Mouse (Mus musculus) embryonic facial prominence, embryonic 12.5 days (tissue): ENCODE data around the gene Fibcd1. TPM values are rescaled to one million over a fixed set of nuclear protein-coding genes. Genes with fewer than 3 reads are reported as not detected.

Experiments
- ATAC-seq: fragments of 200-750 bp; cut with Nextera tagmentation; 2 replicates; pipeline ENCODE4 v1.8.0; 2017; ENCODE audit not compliant: insufficient number of reproducible peaks, insufficient read depth, low FRiP score, low TSS enrichment
- H3K27ac ChIP-seq: fragments of 300-500 bp; sonication (generic); 2 replicates; pipeline ENCODE4 v1.5.1; 2016; ENCODE audit warnings: mild to moderate bottlenecking
- H3K27me3 ChIP-seq: fragments of 300-500 bp; sonication (generic); 2 replicates; pipeline ENCODE4 v1.6.1; 2016; ENCODE audit warnings: mild to moderate bottlenecking, moderate library complexity
- H3K36me3 ChIP-seq: fragments of 300-500 bp; sonication (generic); 2 replicates; pipeline ENCODE4 v1.6.1; 2016; ENCODE audit warnings: mild to moderate bottlenecking
- H3K4me1 ChIP-seq: fragments of 300-500 bp; sonication (generic); 2 replicates; pipeline ENCODE4 v1.6.1; 2016
- H3K4me2 ChIP-seq: fragments of 300-500 bp; sonication (generic); replicated peaks from 2 replicates; pipeline ENCODE4 v1.6.1; 2016; ENCODE audit warnings: mild to moderate bottlenecking, moderate library complexity
- H3K4me3 ChIP-seq: fragments of 300-500 bp; sonication (generic); 2 replicates; pipeline ENCODE4 v1.5.1; 2016; ENCODE audit warnings: mild to moderate bottlenecking
- H3K9ac ChIP-seq: fragments of 300-500 bp; sonication (generic); 2 replicates; pipeline ENCODE4 v1.6.1; 2016; ENCODE audit warnings: mild to moderate bottlenecking, moderate library complexity
- H3K9me3 ChIP-seq: fragments of 300-500 bp; sonication (generic); 2 replicates; pipeline ENCODE4 v1.6.1; 2016; ENCODE audit warnings: mild to moderate bottlenecking, moderate library complexity
- WGBS: fragments of 180-500 bp; shearing (Covaris S2); methylation state at CpG from one replicate; pipeline ENCODE4 v1.1.7; 2016; 5-methylcytosine and 5-hydroxymethylcytosine counted together
- polyA plus RNA-seq: library from polyadenylated mRNA; unstranded; fragments of >200 nt; fragmentation: Nextera tagmentation; extraction: Ambion mirVana; gene quantifications from 2 replicates; pipeline ENCODE4 v1.2.1, GENCODE M21; 2016

The Fibcd1 gene
- polyA plus RNA-seq, 1 experiment from 2014 or later, result 0.52 TPM

DNA sequence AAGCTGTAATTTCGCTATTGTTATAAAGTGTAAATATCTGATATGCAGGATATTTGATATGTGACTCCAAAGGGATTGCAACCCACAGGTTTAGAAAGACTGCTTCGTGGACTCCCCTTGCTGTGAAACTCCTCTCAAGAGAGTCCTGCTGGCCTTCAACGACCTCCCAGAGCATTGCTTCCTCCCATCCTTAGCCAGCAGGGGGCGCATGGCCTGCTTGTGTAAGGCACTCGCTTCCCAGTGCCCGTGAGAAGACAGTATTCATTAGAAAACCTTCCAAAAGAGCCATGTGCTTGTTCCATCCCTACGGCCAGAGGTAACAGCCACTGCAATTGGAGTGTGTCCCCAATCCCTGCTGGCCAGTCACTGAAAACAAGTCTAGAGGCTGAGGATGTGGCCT is 58.8 kb downstream of the Fibcd1 start:
- H3K36me3 ChIP-seq, result peaks cover 96% of the 10 kb centered on the region
- no peak overlapping the region; the same call in 1 of the 2 replicates for H3K27ac ChIP-seq
- ATAC-seq, result no peak
- no peaks in the 10 kb centered on the region for H3K9me3 ChIP-seq
- H3K27me3 ChIP-seq, result no peaks in the 10 kb centered on the region
- H3K4me1 ChIP-seq, result no peaks in the 10 kb centered on the region
- no peak overlapping the region for H3K4me3 ChIP-seq
- H3K9ac ChIP-seq, result no peak overlapping the region
- no peak overlapping the region for H3K4me2 ChIP-seq
- 22% methylated on average over 7 of the region's 7 CpGs for WGBS

DNA sequence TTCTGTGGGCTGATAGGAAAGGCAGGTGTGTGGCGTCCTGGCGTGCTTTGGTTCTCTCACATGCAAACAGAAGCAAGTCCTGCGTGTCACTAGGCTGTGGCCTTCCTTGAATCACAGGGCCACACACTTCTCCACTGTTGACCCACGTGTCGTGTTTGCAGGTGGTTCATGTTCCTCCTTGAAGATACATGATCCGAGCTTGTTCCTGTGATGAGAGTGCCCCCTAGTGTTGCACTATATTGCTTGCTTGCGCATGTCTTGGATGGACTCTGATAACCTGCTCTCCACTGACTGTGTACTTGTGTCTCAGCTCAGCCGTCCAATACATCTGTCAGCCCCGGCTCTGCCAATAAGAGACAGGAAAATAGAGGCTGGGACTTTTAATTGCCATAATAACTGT is 60.7 kb downstream of the Fibcd1 start:
- 43% methylated on average over 9 of the region's 9 CpGs for WGBS
- peaks cover 96% of the 10 kb centered on the region for H3K36me3 ChIP-seq
- no peaks in the 10 kb centered on the region for H3K4me1 ChIP-seq

GRCm38 (mm10) chr2:31782958-31783602 is 62.7 kb downstream of the Fibcd1 start:
- H3K9ac ChIP-seq, result no peak overlapping the region
- H3K27me3 ChIP-seq, result no peaks in the 10 kb centered on the region
- no peak overlapping the region for H3K4me3 ChIP-seq
- no peaks in the 10 kb centered on the region for H3K4me1 ChIP-seq
- no peak overlapping the region for H3K27ac ChIP-seq
- WGBS, result 63% methylated on average over 8 of the region's 8 CpGs
- peaks cover 96% of the 10 kb centered on the region for H3K36me3 ChIP-seq
- no peak overlapping the region for H3K4me2 ChIP-seq
- H3K9me3 ChIP-seq, result no peaks in the 10 kb centered on the region
- no peak for ATAC-seq

More for the DNA sequence above, 60.7 kb downstream of the Fibcd1 start:
- no peaks in the 10 kb centered on the region for H3K9me3 ChIP-seq
- no peak; the same call in 1 of the 2 replicates for ATAC-seq
- no peak overlapping the region for H3K4me2 ChIP-seq
- no peak overlapping the region for H3K27ac ChIP-seq
- no peak overlapping the region for H3K4me3 ChIP-seq
- H3K27me3 ChIP-seq, result no peaks in the 10 kb centered on the region
- no peak overlapping the region for H3K9ac ChIP-seq

GRCm38 (mm10) chr2:31779258-31779657 is 66.5 kb downstream of the Fibcd1 start:
- Histone ChIP-seq H3K9ac (no peak overlapping the region), H3K9me3 (no peaks in the 10 kb centered on the region), H3K36me3 (peaks cover 71% of the 10 kb centered on the region), H3K4me2 (no peak overlapping the region), H3K4me1 (no peaks in the 10 kb centered on the region), H3K27me3 (no peaks in the 10 kb centered on the region), H3K27ac (no peak overlapping the region), H3K4me3 (no peak overlapping the region)
- ATAC-seq, result no peak
- 86% methylated on average over 2 of the region's 2 CpGs for WGBS

DNA sequence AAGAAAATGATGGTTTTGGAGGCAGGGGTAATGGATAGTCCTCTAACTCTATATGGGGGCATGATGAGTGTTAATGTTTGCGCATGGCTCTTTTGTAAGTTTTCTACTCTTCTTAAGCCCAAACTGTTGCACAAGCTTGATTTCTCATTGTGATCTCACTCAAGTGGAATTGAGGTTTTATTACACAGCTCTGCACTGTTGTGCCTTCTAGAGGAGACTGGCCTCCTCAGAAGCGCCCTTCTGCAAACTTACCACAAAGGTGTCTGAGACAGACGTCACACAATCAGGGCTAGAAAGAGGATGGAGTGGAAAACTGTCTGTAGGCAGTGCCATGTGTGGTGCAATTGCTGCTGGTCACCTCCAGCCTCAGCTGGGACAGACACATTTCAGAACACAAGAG is 69.3 kb downstream of the Fibcd1 start:
- no peak for ATAC-seq
- Histone ChIP-seq H3K27me3 (no peaks in the 10 kb centered on the region), H3K4me3 (no peak overlapping the region), H3K36me3 (peaks cover 52% of the 10 kb centered on the region), H3K4me1 (peaks cover 9% of the 10 kb centered on the region), H3K27ac (no peak overlapping the region), H3K9me3 (no peaks in the 10 kb centered on the region), H3K4me2 (no peak overlapping the region), H3K9ac (no peak overlapping the region)
- 98% methylated on average over 3 of the region's 3 CpGs for WGBS

- peak overlapping the region; percentile 29 for H3K4me2 ChIP-seq
- WGBS, result 8% methylated on average over 7 of the region's 7 CpGs
- H3K27me3 ChIP-seq, result no peaks in the 10 kb centered on the region
- H3K36me3 ChIP-seq, result 0 out of 2 replicates have a peak, but pooled peaks cover 14% of the 10 kb centered on the region
- ATAC-seq, result peak; percentile 74
- H3K4me1 ChIP-seq, result peaks cover 59% of the 10 kb centered on the region
- H3K9me3 ChIP-seq, result no peaks in the 10 kb centered on the region
- peak overlapping the region; percentile 83 for H3K27ac ChIP-seq
- no peak overlapping the region for H3K4me3 ChIP-seq
- H3K9ac ChIP-seq, result no peak overlapping the region; the same call in 1 of the 2 replicates
Observed at GRCm38 (mm10) chr2:31770781-31771441, 74.9 kb downstream of the Fibcd1 start.

- WGBS, result 23% methylated on average over 6 of the region's 6 CpGs
- no peak for ATAC-seq
- H3K9me3 ChIP-seq, result no peaks in the 10 kb centered on the region
- H3K4me1 ChIP-seq, result peaks cover 68% of the 10 kb centered on the region
- no peaks in the 10 kb centered on the region for H3K27me3 ChIP-seq
- no peak overlapping the region for H3K9ac ChIP-seq
- peak overlapping the region; percentile 83 for H3K27ac ChIP-seq
- H3K4me2 ChIP-seq, result no peak overlapping the region; the same call in 1 of the 2 replicates
- H3K36me3 ChIP-seq, result 0 out of 2 replicates have a peak, but pooled peaks cover 12% of the 10 kb centered on the region
- no peak overlapping the region for H3K4me3 ChIP-seq
Observed at GRCm38 (mm10) chr2:31769631-31770111, 76.1 kb downstream of the Fibcd1 start.

GRCm38 (mm10) chr2:31769115-31769514 is 76.7 kb downstream of the Fibcd1 start:
- Histone ChIP-seq H3K4me3 (no peak overlapping the region), H3K9me3 (no peaks in the 10 kb centered on the region), H3K27ac (peak overlapping the region; percentile 83), H3K9ac (no peak overlapping the region; the same call in 1 of the 2 replicates), H3K27me3 (no peaks in the 10 kb centered on the region), H3K36me3 (0 out of 2 replicates have a peak, but pooled peaks cover 7% of the 10 kb centered on the region), H3K4me1 (peaks cover 68% of the 10 kb centered on the region), H3K4me2 (peak overlapping the region; percentile 17; the same call in 1 of the 2 replicates)
- WGBS, result 30% methylated on average over 4 of the region's 4 CpGs
- ATAC-seq, result no peak

DNA sequence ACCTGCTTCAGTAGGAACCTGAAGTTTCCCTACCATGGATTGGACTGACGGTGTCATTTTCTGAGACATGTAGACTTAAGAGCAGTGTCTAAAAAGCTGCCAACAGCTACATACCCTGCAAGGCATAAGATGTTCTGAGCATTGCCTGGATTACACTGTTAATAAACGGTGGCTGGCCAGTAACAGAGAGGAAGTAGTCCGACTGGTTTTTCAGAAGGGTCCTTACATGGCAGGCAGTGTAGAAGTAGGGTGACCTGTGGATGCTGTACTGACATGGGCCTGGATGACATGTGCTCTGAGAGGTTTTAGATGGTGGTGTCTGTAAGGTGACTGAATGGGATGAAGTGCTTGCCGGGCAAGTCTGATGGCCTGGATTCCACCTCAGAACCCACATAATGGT is 78.0 kb downstream of the Fibcd1 start:
- Histone ChIP-seq H3K9me3 (no peaks in the 10 kb centered on the region), H3K27me3 (no peaks in the 10 kb centered on the region), H3K36me3 (no peaks in the 10 kb centered on the region), H3K9ac (no peak overlapping the region), H3K4me2 (no peak overlapping the region), H3K27ac (no peak overlapping the region), H3K4me1 (peaks cover 77% of the 10 kb centered on the region), H3K4me3 (no peak overlapping the region)
- 68% methylated on average over 4 of the region's 4 CpGs for WGBS
- no peak for ATAC-seq

DNA sequence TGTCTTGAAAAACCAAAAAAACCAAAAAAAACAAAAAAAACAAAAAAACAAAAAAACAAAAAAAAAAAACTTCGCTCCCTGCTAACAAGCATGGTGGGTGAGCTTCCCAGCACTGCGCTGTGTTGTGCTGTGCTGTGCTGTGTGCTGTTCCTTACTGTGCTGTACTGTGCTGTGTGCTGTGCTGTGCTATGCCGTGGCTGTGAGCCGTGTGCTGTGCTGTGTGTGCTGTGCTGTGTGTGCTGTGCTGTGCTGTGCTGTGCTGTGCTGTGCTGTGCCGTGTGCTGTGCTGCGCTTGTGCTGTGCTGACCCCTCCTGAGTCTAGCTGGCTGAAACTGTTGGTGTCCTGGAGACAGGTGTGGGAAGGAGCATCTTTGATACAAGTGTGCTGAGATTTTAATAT is 78.7 kb downstream of the Fibcd1 start:
- Histone ChIP-seq H3K27me3 (no peaks in the 10 kb centered on the region), H3K27ac (no peak overlapping the region), H3K4me1 (peaks cover 82% of the 10 kb centered on the region), H3K9me3 (no peaks in the 10 kb centered on the region), H3K36me3 (no peaks in the 10 kb centered on the region), H3K4me3 (no peak overlapping the region), H3K4me2 (no peak overlapping the region), H3K9ac (no peak overlapping the region)
- 95% methylated on average over 6 of the region's 6 CpGs for WGBS
- peak; percentile 67; the same call in 1 of the 2 replicates for ATAC-seq
